Mouse (Mus musculus): ENCODE data around the gene Cyp2d34.

Cyp2d34 gene

GRCm38 (mm10) chr15:82620531-82621202, at the start of gene Cyp2d34:
Cyp2d34 (minus strand) TSS chr15:82620946.
- no peak for DNase-seq (ENCODE audit: low spot score in 2 of 2)

DNA sequence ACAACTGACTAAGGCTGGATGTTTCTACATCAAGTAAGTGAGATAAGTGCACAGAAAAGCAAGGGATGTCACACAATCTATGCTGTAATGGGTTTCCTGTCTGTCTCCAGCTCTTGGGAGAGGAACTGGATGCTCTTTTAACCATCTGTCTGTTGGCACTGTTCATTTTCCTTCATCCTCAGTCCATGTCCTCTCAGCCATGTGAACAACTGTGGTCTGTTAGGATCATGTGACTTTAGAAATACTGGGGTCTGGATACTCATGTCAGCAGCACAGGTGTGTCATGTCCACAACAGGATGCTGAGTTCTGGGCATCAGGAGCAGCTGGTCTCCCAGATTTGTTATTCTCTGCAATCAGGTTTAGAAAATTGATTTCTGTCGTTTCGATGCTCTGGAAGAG, 35.6 kb upstream of the Cyp2d34 start:
- no peak for DNase-seq (ENCODE audit: low spot score in 2 of 2)

DNA sequence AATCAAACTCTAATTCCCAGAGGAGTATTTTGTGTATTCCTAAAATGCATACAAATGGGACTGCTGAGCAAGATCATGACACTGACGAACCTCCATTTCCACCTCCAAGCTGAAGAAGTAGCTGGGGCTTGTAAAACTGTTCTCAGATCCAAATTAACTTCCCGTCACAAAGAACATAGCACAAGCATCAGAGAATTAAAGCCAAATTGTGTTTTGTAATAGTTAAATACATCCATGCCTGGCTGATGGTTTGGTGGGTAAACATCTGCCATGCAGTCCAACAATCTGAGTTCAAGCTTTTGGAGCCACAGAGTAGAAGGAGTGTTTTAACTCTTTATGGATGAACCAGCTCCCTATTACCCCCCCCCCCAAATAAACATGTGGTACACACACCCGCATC, 23.6 kb upstream of the Cyp2d34 start:
- DNase-seq (ENCODE audit: low spot score in 2 of 2), result no peak

DNA sequence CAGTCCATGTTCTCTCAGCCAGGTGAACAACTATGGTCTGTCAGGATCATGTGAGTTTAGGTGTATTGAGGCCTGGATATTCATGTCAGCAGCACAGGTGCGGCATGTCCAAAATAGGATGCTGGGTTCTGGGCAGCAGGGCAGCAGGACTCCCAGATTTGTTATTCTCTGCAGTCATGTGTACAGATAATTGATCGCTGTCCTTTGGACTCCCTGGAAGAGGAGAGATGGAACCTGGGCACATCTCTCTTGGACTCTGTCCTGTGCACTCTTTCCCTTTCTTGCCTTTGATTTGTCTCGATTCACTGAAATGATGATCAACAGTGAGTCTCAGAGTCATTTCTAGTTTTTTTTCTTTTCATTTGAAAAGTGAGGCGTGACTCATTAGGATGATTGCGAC, 23.0 kb upstream of the Cyp2d34 start:
- no peak for DNase-seq (ENCODE audit: low spot score in 2 of 2)

- no peak for DNase-seq (ENCODE audit: low spot score in 2 of 2)
Observed at GRCm38 (mm10) chr15:82642771-82643170, 22.0 kb upstream of the Cyp2d34 start.

- DNase-seq (ENCODE audit: low spot score in 2 of 2), result no peak
Observed at GRCm38 (mm10) chr15:82641921-82642320, 21.2 kb upstream of the Cyp2d34 start.

DNA sequence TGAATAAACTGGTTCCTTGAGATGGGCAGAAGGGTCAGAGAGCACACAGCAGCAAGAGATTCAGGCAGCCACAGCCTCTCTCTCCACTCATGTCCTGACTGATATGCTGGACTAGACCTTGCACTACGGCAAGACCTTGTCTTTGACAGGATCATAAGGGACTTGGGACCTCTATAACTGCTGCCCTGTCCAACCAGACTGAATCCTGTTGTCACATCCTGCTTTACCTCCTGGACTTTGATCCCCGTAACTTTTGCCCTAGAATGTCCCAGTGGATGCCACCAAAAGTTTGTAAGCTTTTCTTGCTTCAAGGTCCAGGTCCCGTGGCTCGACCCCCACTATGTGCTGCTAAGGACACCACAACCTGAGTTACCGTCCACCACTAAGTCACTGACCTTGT, 20.6 kb upstream of the Cyp2d34 start:
- DNase-seq (ENCODE audit: low spot score in 2 of 2), result no peak

GRCm38 (mm10) chr15:82640201-82640600, 19.5 kb upstream of the Cyp2d34 start:
- no peak for DNase-seq (ENCODE audit: low spot score in 2 of 2)

DNA sequence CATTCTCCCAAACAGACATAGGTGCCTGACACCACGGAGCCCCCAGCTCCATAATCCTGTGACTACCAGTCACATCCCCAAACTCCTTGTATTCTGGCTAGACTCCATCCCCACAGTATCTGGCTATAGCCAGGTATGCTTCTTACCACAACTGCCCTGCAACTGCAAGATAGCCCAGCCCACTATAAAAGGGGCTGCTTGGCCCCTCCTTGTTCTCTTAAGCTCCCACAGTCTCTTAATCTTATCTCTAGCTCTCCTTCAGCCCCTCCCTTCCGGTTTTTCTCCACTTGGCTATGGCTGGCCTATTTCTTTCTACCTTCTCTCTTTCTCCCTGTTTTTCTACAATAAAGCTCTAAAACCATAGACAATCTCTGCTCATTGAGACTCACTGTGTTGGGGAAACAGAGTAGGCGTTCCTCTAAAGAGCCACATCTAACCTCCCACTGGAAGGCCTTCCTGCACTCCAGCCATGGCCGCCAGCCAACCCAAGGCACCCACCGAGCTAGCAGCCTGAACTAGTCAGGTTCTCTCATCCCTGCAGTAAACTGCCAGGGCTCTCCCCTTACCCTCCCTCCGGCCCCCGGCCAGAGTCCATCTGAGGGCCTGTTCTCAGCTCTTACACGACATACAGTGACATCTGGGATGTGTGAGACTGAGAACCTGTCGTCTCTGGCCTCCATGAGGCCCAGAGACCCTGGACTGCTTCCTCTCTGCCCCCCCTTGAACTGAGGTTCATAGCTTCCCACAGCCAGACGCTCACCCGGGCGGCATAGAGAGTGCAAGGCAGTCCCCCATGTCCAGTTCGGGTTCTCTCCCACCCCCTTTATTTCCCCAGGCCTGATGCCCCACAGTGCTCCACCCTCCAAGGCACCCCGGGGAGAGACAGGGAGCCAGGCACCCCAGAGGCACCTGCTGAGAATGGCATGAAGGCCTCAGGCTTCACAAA, 16.7 kb upstream of the Cyp2d34 start:
- DNase-seq (ENCODE audit: low spot score in 2 of 2), result no peak

DNA sequence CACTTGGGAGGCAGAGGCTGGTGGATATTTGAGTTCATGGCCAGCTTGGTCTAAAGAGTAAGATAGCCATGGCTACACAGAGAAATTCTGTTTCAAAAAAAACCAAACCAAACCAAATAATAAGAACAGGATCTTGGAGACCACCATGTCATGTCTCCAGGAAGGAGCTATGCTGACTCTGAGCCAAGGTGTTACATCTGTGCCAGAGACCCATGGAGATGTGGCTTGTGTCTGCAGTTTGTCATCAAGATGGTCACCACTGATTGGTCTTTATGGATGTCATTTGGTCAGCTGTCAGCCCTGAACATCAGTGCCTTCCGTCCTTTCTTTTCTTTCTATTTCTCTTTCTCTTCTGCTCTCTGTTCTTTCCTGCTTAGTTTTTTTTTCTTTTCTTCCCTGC, 14.2 kb upstream of the Cyp2d34 start:
- no peak for DNase-seq (ENCODE audit: low spot score in 2 of 2)

DNA sequence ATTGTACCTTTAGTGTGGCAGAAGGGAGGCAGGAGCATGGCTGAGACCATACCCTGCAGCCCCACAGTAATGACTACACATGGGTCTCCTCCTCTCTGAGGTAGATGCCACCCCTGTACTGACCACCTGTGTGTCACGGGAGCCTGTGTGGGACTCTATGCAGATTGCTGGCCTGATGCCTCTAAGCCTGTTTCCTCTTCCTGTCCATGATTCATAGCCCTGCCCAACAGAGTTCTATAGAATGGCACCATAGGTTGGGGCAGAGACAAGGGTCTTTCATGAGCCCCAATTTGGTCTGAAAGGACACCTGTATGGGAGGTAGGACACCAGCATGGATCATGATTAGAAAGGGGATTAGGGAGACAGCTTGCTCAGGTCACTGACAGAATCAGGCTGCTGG, 1.2 kb upstream of the Cyp2d34 start:
- DNase-seq (ENCODE audit: low spot score in 2 of 2), result no peak

DNA sequence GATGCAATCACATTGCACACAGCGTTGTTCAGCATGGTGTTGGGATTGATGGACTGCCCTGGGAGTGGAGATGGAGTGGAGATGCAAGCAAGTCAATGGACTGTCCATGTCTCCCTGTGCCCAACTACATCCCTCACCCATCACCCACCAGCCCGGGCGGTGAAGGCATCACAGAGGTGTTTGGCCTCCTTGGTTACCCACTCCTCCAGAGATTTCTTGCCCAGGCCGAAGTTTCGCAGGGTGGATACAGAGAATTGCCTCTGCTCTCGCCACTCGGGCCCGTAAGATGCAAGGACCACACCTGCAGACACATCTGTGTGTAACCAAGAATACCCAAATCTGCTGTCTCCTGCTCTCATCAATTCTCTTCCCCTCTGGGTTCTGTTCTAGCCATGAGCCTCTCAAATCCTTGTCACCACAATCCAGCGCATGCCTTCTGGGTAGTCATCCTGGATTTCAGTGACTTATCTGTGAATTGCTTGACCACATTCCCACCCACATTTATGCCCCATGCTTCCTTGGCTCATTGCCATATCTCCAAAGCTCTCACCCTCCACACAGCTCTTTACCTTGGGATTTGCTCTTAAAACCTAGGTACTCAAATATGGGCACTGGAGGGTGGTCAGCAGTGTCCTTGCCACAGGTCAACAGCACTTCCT, 2.3 kb downstream of the Cyp2d34 start:
- DNase-seq (ENCODE audit: low spot score in 2 of 2), result no peak

GRCm38 (mm10) chr15:82582621-82583020, 38.1 kb downstream of the Cyp2d34 start:
- no peak for DNase-seq (ENCODE audit: low spot score in 2 of 2)

DNA sequence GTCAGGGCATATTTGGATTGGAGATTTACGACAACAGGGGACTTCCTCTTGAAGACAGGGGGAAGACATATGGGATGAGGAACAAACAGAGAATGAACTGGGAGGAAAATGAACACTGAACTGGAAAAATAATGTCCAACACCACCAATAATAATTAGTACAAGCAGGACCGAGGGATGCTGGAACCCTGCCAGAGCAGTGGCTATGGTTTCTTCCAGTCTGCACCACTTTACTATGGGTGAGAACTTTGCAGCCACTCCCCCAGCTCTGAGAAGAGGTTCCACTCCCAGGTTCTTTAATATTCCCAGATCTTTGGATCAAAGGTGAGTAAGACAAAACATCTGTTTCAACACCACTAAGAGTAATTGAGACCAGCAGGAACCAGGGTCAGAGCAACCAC, 41.7 kb downstream of the Cyp2d34 start:
- DNase-seq (ENCODE audit: low spot score in 2 of 2), result no peak

DNA sequence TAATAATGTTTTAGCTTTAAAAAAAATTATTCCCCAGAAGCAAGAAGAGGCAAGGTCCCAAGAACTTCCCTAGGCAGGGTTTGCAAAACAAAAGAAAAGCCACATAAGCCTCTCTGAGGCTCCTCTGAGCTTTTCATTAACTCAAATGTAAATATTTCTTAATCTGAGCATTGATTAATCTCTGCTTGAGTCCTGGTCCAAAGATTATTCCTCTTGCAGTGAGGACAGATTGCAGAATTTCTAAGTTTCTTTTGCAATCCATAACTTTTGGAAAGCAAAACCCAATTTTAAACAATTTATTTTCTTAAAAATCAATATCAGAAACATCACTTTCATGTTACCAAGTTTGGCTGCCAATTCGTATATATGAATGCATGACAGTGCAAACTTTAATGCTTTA, 47.9 kb downstream of the Cyp2d34 start:
- DNase-seq (ENCODE audit: low spot score in 2 of 2), result no peak
